In the genomic region with DNA sequence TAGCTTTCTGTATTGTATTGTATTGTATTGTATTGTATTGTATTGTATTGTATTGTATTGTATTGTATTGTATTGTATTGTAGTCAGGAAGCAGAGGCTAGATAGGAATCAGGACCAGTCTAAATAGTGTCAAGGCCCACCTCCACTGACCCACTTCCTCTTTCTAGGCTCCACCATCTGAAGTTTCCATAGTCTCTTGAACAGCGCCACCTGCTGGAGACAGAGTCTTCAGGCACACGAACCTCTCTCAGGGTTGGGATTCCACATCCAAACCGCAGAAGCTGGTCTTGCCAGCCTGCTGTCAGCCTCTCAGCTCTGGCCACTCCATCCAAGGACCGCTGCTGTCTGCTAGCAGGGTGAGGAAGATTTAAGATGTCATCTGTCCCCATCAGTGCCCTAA, we compare ENCODE assay signal across 8 mouse cellular contexts.
DNase-seq lines count a peak whose midpoint lies in the region; ATAC-seq and TF ChIP-seq lines count a peak whose summit lies in the region.

No protein-coding gene starts in this region.

- intact Hi-C loops in heart, adult 2 months (cut with DNase I): loop anchor here (2.0 to 5.0 kb wide), 2 partner anchors 90 to 238 kb away; no protein-coding TSS in a partner anchor
- intact Hi-C loops in left cerebral cortex, postnatal 25 days (cut with DNase I): loop anchor here (2.0 to 10.0 kb wide), 4 partner anchors 32 to 240 kb away; no protein-coding TSS in a partner anchor

- 0 out of 2 replicates have a peak, but pooled peaks have one; percentile 22 for TF ChIP-seq EP300 in heart, adult 2 months (IDR thresholded peaks at IDR 0.05; ENCODE audit: insufficient read depth, low read depth, low read length)

- no peaks in the 10 kb centered on the region for H3K36me3 ChIP-seq in heart, adult 2 months (ENCODE audit: control insufficient read depth, insufficient read depth, low read length)
- no peaks in the 10 kb centered on the region for H3K36me3 ChIP-seq in heart, embryonic 10.5 days
- H3K36me3 ChIP-seq in embryonic facial prominence, embryonic 10.5 days (replicated peaks): no peaks in the 10 kb centered on the region

- no peaks in the 10 kb centered on the region for H3K9me3 ChIP-seq in heart, embryonic 10.5 days
- no peaks in the 10 kb centered on the region for H3K9me3 ChIP-seq in embryonic facial prominence, embryonic 10.5 days

- no peak overlapping the region for H3K27ac ChIP-seq in heart, adult 2 months
- H3K27ac ChIP-seq in heart, embryonic 10.5 days: no peak overlapping the region
- no peak overlapping the region for H3K27ac ChIP-seq in embryonic facial prominence, embryonic 10.5 days (replicated peaks)

- no peaks in the 10 kb centered on the region for H3K27me3 ChIP-seq in heart, adult 2 months (ENCODE audit: control insufficient read depth, insufficient read depth, low read length)
- peaks cover 22% of the 10 kb centered on the region for H3K27me3 ChIP-seq in heart, embryonic 10.5 days (ENCODE audit: insufficient read depth, poor library complexity, severe bottlenecking)
- H3K27me3 ChIP-seq in embryonic facial prominence, embryonic 10.5 days (replicated peaks; ENCODE audit: low read depth, poor library complexity, severe bottlenecking): peaks cover 9% of the 10 kb centered on the region; the same call in 1 of the 2 replicates

- WGBS in heart, adult 2 months: 12% methylated on average over 4 of the region's 4 CpGs
- WGBS in heart, embryonic 10.5 days: 13% methylated on average over 4 of the region's 4 CpGs
- WGBS in embryonic facial prominence, embryonic 10.5 days: 16% methylated on average over 4 of the region's 4 CpGs

- no peak for TF ChIP-seq POLR2A in heart, adult 2 months (IDR thresholded peaks at IDR 0.05; ENCODE audit: insufficient read depth, low read depth, low read length)

- DNase-seq in heart, adult 2 months: peak; percentile 23 to 38
- no peak for DNase-seq in heart, embryonic 10.5 days (ENCODE audit: low spot score)
- peak; percentile 76 for DNase-seq in adrenal gland, postnatal 10 days
- DNase-seq in embryonic facial prominence, embryonic 10.5 days (ENCODE audit: low spot score): peak; percentile 76
- DNase-seq in hindlimb bud, embryonic 11.5 days (ENCODE audit: extremely low spot score, low read depth, low spot score): peak; percentile 60
- DNase-seq in left cerebral cortex, postnatal 25 days (ENCODE audit: low spot score in 2 of 2): peak; percentile 51 to 58
- peak; percentile 38 for DNase-seq in telencephalon, adult 2 months (ENCODE audit: low read depth, low spot score)

- peak; percentile 72 for ATAC-seq in monocyte, adult 5-6 weeks (replicated peaks; ENCODE audit: insufficient number of reproducible peaks, low FRiP score, low TSS enrichment, poor library complexity, severe bottlenecking)

- no peaks in the 10 kb centered on the region for H3K79me2 ChIP-seq in heart, adult 2 months (replicated peaks; ENCODE audit: control insufficient read depth, insufficient read depth, low read length)

- H3K4me3 ChIP-seq in heart, adult 2 months: no peak overlapping the region
- no peak overlapping the region for H3K4me3 ChIP-seq in heart, embryonic 10.5 days
- no peak overlapping the region for H3K4me3 ChIP-seq in embryonic facial prominence, embryonic 10.5 days

- peak; percentile 74 for TF ChIP-seq CTCF in heart, adult 2 months (IDR thresholded peaks at IDR 0.05)

- no peak overlapping the region for H3K9ac ChIP-seq in heart, adult 2 months (ENCODE audit: low read depth, low read length)

- H3K4me1 ChIP-seq in heart, adult 2 months (ENCODE audit: control insufficient read depth, insufficient read depth, low read length): no peaks in the 10 kb centered on the region
- no peaks in the 10 kb centered on the region for H3K4me1 ChIP-seq in heart, embryonic 10.5 days
- H3K4me1 ChIP-seq in embryonic facial prominence, embryonic 10.5 days: no peaks in the 10 kb centered on the region
